Mouse (Mus musculus) small intestine, adult 2 months (tissue): Measurements from ENCODE around the gene Cacna1e. TPM values are rescaled to one million over a fixed set of nuclear protein-coding genes. Genes with fewer than 3 reads are reported as not detected.

Source experiments
- H3K27ac ChIP-seq: fragments of 200-500 bp; 2 replicates; pipeline ENCODE4 v1.5.1; 2012; ENCODE audit warnings: low read depth, low read length, control low read depth, inconsistent platforms; ENCODE audit not compliant: insufficient read depth
- H3K27me3 ChIP-seq: fragments of 200-500 bp; 2 replicates; pipeline ENCODE4 v1.6.1; 2012; ENCODE audit warnings: mild to moderate bottlenecking, moderate library complexity, low read length, inconsistent platforms; ENCODE audit not compliant: control insufficient read depth, insufficient read depth
- H3K36me3 ChIP-seq: fragments of 200-500 bp; 2 replicates; pipeline ENCODE4 v1.6.1; 2012; ENCODE audit warnings: mild to moderate bottlenecking, low read length, control low read depth, inconsistent platforms; ENCODE audit not compliant: control insufficient read depth, insufficient read depth
- H3K4me1 ChIP-seq: fragments of 200-500 bp; 2 replicates; pipeline ENCODE4 v1.6.1; 2012; ENCODE audit warnings: low read length, inconsistent platforms, mixed read lengths; ENCODE audit not compliant: control insufficient read depth, insufficient read depth, insufficient read length
- H3K4me3 ChIP-seq: fragments of 200-500 bp; 2 replicates; pipeline ENCODE4 v1.5.1; 2012; ENCODE audit warnings: low read depth, mild to moderate bottlenecking, control low read depth, inconsistent platforms, low read length, moderate library complexity
- CTCF ChIP-seq: fragments of 200-500 bp; IDR thresholded peaks from 2 replicates; pipeline ENCODE4 v1.5.1; 2012; ENCODE audit warnings: low read depth, mild to moderate bottlenecking, control low read depth, inconsistent platforms, low read length, moderate library complexity, mixed read lengths; ENCODE audit not compliant: insufficient replicate concordance, insufficient read length; ENCODE audit errors: extremely low read depth
- POLR2A ChIP-seq: fragments of 200-500 bp; IDR thresholded peaks from 2 replicates; pipeline ENCODE4 v1.6.1; 2012; ENCODE audit warnings: low read depth, mild to moderate bottlenecking, control low read depth, inconsistent platforms, low read length, moderate library complexity
- WGBS: fragments of 180-500 bp; shearing (Covaris S2); methylation state at CpG from one replicate; pipeline ENCODE4 v1.1.7; 2018; 5-methylcytosine and 5-hydroxymethylcytosine counted together
- polyA plus RNA-seq: library from polyadenylated mRNA; depleted of rRNA; stranded (reverse); fragments of >200 nt; gene quantifications from 2 replicates; pipeline ENCODE4 v1.2.3, GENCODE M21; 2012

Gene Cacna1e
- polyA plus RNA-seq, 1 experiment, result 0.76 TPM

DNA sequence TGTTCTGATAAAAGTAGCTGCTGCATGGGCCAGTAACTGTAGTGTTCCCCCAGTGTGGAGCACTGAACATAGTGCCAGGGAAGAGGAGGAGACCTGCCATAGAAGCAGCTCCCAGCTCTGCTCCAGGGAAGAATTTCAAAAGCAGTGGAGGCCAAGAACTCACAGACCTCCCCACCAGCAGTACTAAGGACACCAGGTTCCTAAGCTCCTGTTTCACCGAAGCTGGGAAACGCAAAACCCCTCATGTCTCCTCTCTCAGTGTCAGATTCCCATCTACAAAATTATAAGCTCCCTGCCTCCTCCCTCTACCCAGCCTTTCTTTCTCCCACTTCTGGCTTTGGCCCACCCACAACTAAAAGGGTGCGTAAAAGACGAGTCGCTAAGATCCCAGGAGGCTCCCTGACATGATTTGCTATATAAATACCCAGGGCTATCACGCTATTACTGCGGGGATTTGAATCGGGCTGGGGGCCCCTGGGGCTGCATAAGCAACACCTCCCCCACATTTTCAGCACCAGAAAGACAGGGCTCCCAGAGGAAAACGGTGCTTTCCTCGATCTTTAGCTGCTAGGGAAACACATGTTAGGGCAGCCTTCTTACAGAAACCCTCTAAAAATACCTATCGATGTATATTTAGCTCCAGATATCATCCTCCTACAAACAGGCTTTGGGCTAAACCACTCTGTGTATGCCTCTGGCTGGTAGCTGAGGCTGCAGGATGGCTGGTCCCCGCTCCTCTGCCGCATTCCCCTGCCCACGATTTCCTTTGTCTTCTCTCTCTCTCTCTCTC, 195.2 kb downstream of the Cacna1e start:
- H3K4me3 ChIP-seq, result no peak overlapping the region
- 41% methylated on average over 14 of the region's 14 CpGs for WGBS
- no peaks in the 10 kb centered on the region for H3K36me3 ChIP-seq
- no peaks in the 10 kb centered on the region for H3K4me1 ChIP-seq
- H3K27ac ChIP-seq, result no peak overlapping the region
- no peak for TF ChIP-seq POLR2A
- no peak for TF ChIP-seq CTCF
- no peaks in the 10 kb centered on the region for H3K27me3 ChIP-seq

DNA sequence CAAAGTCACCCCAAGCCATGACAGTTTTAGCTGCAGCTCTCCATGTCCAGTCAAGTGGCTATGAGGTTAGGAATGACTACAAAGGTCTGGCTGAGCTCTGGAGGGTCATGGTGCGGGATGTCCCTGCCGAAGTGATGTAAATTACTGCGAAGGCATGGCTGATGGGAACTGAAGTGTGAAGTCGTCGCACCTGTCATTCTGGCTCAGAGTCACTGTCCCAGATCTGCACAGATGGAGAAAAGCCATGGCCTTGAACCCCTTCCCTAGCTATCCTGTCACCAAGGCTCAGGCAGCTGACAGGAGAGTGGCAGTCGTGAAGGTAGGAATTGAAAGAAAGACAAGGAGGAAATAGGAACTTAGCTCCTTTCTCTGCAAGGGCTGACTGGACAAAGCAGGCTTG, 197.4 kb downstream of the Cacna1e start:
- Histone ChIP-seq H3K27me3 (no peaks in the 10 kb centered on the region), H3K27ac (no peak overlapping the region), H3K36me3 (no peaks in the 10 kb centered on the region), H3K4me3 (no peak overlapping the region), H3K4me1 (no peaks in the 10 kb centered on the region)
- TF ChIP-seq CTCF (no peak), POLR2A (no peak)
- whole genome bisulfite sequencing, result 82% methylated on average over 6 of the region's 6 CpGs

DNA sequence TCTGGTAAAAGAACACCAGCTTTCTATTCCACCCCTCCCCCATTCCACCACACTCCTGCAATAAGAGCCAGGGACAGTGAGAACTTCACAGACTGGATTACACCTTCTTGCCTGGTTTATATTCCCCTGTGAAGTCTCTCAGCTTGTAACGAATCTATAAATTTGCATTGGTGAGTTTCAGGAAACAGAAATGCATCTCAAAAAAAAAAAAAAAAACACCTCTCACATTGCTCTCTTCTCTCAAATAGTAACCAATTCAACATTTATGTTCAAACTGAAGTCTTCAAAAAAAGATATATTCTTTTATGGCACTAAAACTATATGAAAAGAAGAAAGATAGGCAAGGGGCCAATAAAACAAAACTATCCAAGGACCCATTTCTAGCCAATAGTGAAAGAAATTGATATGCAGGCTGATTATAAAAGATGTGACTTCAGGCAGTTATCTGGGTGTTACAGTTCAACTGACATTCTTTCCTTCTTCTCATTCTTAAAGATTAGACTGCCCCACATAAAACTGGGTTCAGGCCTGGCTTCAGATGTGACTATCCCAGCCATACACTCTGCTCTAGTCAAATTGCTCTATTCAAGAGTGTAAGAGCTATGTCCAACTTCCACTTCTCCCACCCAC, 200.7 kb downstream of the Cacna1e start:
- Histone ChIP-seq H3K36me3 (no peaks in the 10 kb centered on the region), H3K4me3 (no peak overlapping the region), H3K4me1 (no peaks in the 10 kb centered on the region), H3K27me3 (no peaks in the 10 kb centered on the region), H3K27ac (no peak overlapping the region)
- TF ChIP-seq CTCF (no peak), POLR2A (no peak)
- 62% methylated on average over 1 of the region's 1 CpGs for WGBS

DNA sequence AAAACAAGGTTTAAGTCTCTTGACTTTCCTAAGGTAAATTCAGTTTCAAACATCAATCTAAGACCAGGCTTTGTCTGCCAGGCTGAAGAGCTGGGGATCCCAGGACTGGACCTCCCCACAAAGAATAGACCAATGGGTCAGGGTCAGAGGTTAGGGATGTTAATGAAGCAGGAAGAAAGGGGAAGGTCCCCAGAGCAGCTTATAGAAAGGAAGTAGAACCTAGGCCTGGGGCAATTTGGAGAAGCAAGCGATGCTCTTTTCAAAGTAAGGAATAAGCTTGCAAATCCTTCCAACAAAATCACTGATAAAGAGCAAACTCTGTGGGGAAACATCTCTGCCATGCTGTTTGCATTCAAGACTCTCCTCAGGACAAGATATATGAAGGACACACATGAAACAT, 205.3 kb downstream of the Cacna1e start:
- WGBS, result 79% methylated on average over 1 of the region's 1 CpGs

DNA sequence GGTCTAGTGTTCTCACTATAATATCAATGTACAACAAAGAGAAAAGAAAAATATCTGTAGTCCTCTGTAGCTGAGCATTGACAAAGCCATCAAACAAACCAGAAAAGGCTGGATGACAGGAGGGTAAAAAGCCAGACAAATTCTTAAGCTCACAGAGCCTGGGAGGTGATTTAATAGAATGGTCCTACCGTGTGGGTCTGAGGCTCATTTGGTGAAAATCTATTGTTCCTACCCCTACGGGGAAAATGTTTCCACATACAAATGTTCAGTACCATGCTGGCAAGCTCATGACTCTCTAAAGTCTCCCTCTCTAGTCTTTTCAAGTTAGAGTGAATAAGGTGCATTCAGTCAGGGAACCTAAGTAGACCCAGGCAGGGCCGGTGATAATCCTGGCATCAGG, 206.2 kb downstream of the Cacna1e start:
- H3K27ac ChIP-seq, result no peak overlapping the region
- H3K4me3 ChIP-seq, result no peak overlapping the region
- no peaks in the 10 kb centered on the region for H3K4me1 ChIP-seq
- H3K36me3 ChIP-seq, result no peaks in the 10 kb centered on the region
- H3K27me3 ChIP-seq, result no peaks in the 10 kb centered on the region
- 91% methylated on average over 3 of the region's 3 CpGs for WGBS
- TF ChIP-seq POLR2A (no peak), CTCF (no peak)

More for the DNA sequence above, 205.3 kb downstream of the Cacna1e start:
- no peaks in the 10 kb centered on the region for H3K36me3 ChIP-seq
- no peaks in the 10 kb centered on the region for H3K27me3 ChIP-seq
- TF ChIP-seq POLR2A, result no peak
- no peak for TF ChIP-seq CTCF
- H3K27ac ChIP-seq, result no peak overlapping the region
- no peaks in the 10 kb centered on the region for H3K4me1 ChIP-seq
- H3K4me3 ChIP-seq, result no peak overlapping the region

DNA sequence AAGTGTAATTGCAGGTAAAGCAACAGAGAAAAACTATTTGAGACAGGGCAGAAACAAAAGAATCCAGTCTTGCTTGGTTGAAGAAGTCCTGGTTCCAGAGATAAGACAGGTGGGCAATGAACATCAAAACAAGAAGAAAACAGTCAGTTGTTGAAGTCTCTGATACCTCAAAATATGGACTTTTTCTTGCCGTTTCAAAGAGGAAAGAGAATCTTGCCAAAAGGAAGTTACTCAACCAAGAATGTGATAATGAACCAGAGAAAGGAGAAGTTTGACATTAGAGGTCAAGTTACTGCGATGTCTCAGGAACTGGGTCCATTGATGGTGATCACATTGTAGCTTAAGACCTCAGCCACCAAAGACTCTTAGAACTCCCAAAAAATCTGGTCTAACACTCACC, 206.6 kb downstream of the Cacna1e start:
- H3K27me3 ChIP-seq, result no peaks in the 10 kb centered on the region

DNA sequence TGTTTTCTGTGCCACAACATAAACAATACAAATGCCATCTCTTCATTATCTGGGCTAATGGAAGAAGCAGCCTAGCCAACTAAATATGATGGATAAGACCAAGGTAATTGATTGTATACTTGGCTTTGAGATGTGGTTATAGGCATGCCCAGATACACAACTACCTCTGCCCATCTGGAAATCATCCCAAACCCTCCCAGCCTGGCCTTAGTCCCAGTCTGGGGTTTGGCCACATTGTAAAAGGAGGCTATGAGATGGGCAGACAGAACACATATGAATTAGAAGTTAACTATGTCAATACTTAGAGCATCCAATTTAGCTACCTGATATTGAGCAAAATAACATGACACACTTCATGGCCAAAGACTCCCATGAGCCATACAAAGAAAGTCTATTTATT, 220.6 kb downstream of the Cacna1e start:
- Histone ChIP-seq H3K4me3 (no peak overlapping the region), H3K27ac (no peak overlapping the region), H3K27me3 (no peaks in the 10 kb centered on the region), H3K4me1 (no peaks in the 10 kb centered on the region), H3K36me3 (no peaks in the 10 kb centered on the region)
- no peak for TF ChIP-seq POLR2A

More for the DNA sequence above, 206.6 kb downstream of the Cacna1e start:
- Histone ChIP-seq H3K4me3 (no peak overlapping the region), H3K27ac (no peak overlapping the region), H3K36me3 (no peaks in the 10 kb centered on the region), H3K4me1 (no peaks in the 10 kb centered on the region)
- TF ChIP-seq CTCF, result no peak
- no peak for TF ChIP-seq POLR2A
- WGBS, result 63% methylated on average over 2 of the region's 2 CpGs

DNA sequence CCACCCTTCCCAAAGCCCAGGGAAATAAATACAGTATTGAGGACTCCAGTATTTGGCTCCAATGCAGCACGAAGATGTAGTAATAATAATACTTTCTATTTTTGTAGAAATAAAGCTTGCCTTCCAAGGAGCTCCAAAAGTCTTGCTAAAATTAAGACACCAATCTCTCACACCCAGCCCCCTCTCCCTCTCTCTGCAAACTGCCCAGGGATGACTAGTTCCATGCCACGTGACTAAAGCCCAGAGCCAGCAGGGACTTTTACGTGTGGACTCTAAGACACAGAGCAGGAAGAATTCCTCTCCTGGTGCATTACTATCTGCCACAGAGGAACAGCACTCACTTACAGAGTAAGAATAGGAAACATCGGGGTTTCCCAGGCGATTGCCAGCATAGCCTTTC, 222.3 kb downstream of the Cacna1e start:
- no peak overlapping the region for H3K4me3 ChIP-seq
- no peaks in the 10 kb centered on the region for H3K4me1 ChIP-seq
- TF ChIP-seq POLR2A (no peak), CTCF (no peak)
- 77% methylated on average over 5 of the region's 5 CpGs for WGBS
- no peaks in the 10 kb centered on the region for H3K27me3 ChIP-seq
- no peaks in the 10 kb centered on the region for H3K36me3 ChIP-seq
- no peak overlapping the region for H3K27ac ChIP-seq
